Mouse (Mus musculus): Measurements from ENCODE around the gene Lamb3. TPM values are rescaled to one million over a fixed set of nuclear protein-coding genes. Genes with fewer than 3 reads are reported as not detected.

The Lamb3 gene
- polyA plus RNA-seq, 1 experiment = not detected

GRCm38 (mm10) chr1:193324224-193324623 lies 116.7 kb downstream of the Lamb3 start:
- Histone ChIP-seq H3K36me3 (ENCODE audit: control insufficient read depth) (no peaks in the 10 kb centered on the region), H3K27me3 (ENCODE audit: control insufficient read depth) (no peaks in the 10 kb centered on the region), H3K9me3 (ENCODE audit: control insufficient read depth, low read length) (no peaks in the 10 kb centered on the region), H3K4me3 (replicated peaks) (no peak overlapping the region), H3K4me1 (ENCODE audit: control insufficient read depth) (no peaks in the 10 kb centered on the region)
- TF ChIP-seq TAL1 (IDR thresholded peaks at IDR 0.05; ENCODE audit: low read length) (no peak), GATA1 (IDR thresholded peaks at IDR 0.05; ENCODE audit: low read length) (no peak)

- Histone ChIP-seq H3K36me3 (ENCODE audit: control insufficient read depth) (no peaks in the 10 kb centered on the region), H3K9me3 (ENCODE audit: control insufficient read depth, low read length) (no peaks in the 10 kb centered on the region), H3K4me1 (ENCODE audit: control insufficient read depth) (no peaks in the 10 kb centered on the region), H3K4me3 (replicated peaks) (no peak overlapping the region), H3K27me3 (ENCODE audit: control insufficient read depth) (no peaks in the 10 kb centered on the region)
- TF ChIP-seq TAL1 (IDR thresholded peaks at IDR 0.05; ENCODE audit: low read length) = no peak
- TF ChIP-seq GATA1 (IDR thresholded peaks at IDR 0.05; ENCODE audit: low read length) = no peak
These were observed 118.4 kb downstream of the Lamb3 start for GRCm38 (mm10) chr1:193325891-193326290.

GRCm38 (mm10) chr1:193326456-193327145 lies 119.1 kb downstream of the Lamb3 start:
- H3K36me3 ChIP-seq (ENCODE audit: control insufficient read depth) = no peaks in the 10 kb centered on the region
- no peaks in the 10 kb centered on the region for H3K4me1 ChIP-seq (ENCODE audit: control insufficient read depth)
- H3K27me3 ChIP-seq (ENCODE audit: control insufficient read depth) = no peaks in the 10 kb centered on the region
- no peaks in the 10 kb centered on the region for H3K9me3 ChIP-seq (ENCODE audit: control insufficient read depth, low read length)
- no peak for TF ChIP-seq TAL1 (IDR thresholded peaks at IDR 0.05; ENCODE audit: low read length)
- TF ChIP-seq GATA1 (IDR thresholded peaks at IDR 0.05; ENCODE audit: low read length) = no peak
- H3K4me3 ChIP-seq (replicated peaks) = no peak overlapping the region

GRCm38 (mm10) chr1:193327216-193327615 lies 119.7 kb downstream of the Lamb3 start:
- TF ChIP-seq TAL1 (IDR thresholded peaks at IDR 0.05; ENCODE audit: low read length) (no peak), GATA1 (IDR thresholded peaks at IDR 0.05; ENCODE audit: low read length) (no peak)
- Histone ChIP-seq H3K4me3 (replicated peaks) (no peak overlapping the region), H3K4me1 (ENCODE audit: control insufficient read depth) (no peaks in the 10 kb centered on the region), H3K36me3 (ENCODE audit: control insufficient read depth) (no peaks in the 10 kb centered on the region), H3K27me3 (ENCODE audit: control insufficient read depth) (no peaks in the 10 kb centered on the region), H3K9me3 (ENCODE audit: control insufficient read depth, low read length) (no peaks in the 10 kb centered on the region)

GRCm38 (mm10) chr1:193327686-193328085 lies 120.2 kb downstream of the Lamb3 start:
- Histone ChIP-seq H3K4me3 (replicated peaks) (no peak overlapping the region), H3K4me1 (ENCODE audit: control insufficient read depth) (no peaks in the 10 kb centered on the region), H3K9me3 (ENCODE audit: control insufficient read depth, low read length) (no peaks in the 10 kb centered on the region), H3K36me3 (ENCODE audit: control insufficient read depth) (no peaks in the 10 kb centered on the region), H3K27me3 (ENCODE audit: control insufficient read depth) (no peaks in the 10 kb centered on the region)
- TF ChIP-seq TAL1 (IDR thresholded peaks at IDR 0.05; ENCODE audit: low read length) = no peak
- no peak for TF ChIP-seq GATA1 (IDR thresholded peaks at IDR 0.05; ENCODE audit: low read length)

GRCm38 (mm10) chr1:193329557-193329956 lies 122.1 kb downstream of the Lamb3 start:
- H3K4me1 ChIP-seq (ENCODE audit: control insufficient read depth) = no peaks in the 10 kb centered on the region
- H3K27me3 ChIP-seq (ENCODE audit: control insufficient read depth) = no peaks in the 10 kb centered on the region
- no peaks in the 10 kb centered on the region for H3K9me3 ChIP-seq (ENCODE audit: control insufficient read depth, low read length)
- TF ChIP-seq GATA1 (IDR thresholded peaks at IDR 0.05; ENCODE audit: low read length) = no peak
- no peak for TF ChIP-seq TAL1 (IDR thresholded peaks at IDR 0.05; ENCODE audit: low read length)
- H3K36me3 ChIP-seq (ENCODE audit: control insufficient read depth) = no peaks in the 10 kb centered on the region
- no peak overlapping the region for H3K4me3 ChIP-seq (replicated peaks)

GRCm38 (mm10) chr1:193330172-193330571 lies 122.7 kb downstream of the Lamb3 start:
- no peak overlapping the region for H3K4me3 ChIP-seq (replicated peaks)
- TF ChIP-seq GATA1 (IDR thresholded peaks at IDR 0.05; ENCODE audit: low read length) (no peak), TAL1 (IDR thresholded peaks at IDR 0.05; ENCODE audit: low read length) (no peak)
- no peaks in the 10 kb centered on the region for H3K4me1 ChIP-seq (ENCODE audit: control insufficient read depth)
- no peaks in the 10 kb centered on the region for H3K27me3 ChIP-seq (ENCODE audit: control insufficient read depth)
- no peaks in the 10 kb centered on the region for H3K36me3 ChIP-seq (ENCODE audit: control insufficient read depth)
- no peaks in the 10 kb centered on the region for H3K9me3 ChIP-seq (ENCODE audit: control insufficient read depth, low read length)

- H3K4me3 ChIP-seq (replicated peaks) = no peak overlapping the region
- no peaks in the 10 kb centered on the region for H3K27me3 ChIP-seq (ENCODE audit: control insufficient read depth)
- H3K9me3 ChIP-seq (ENCODE audit: control insufficient read depth, low read length) = no peaks in the 10 kb centered on the region
- no peaks in the 10 kb centered on the region for H3K36me3 ChIP-seq (ENCODE audit: control insufficient read depth)
- TF ChIP-seq TAL1 (IDR thresholded peaks at IDR 0.05; ENCODE audit: low read length) = no peak
- TF ChIP-seq GATA1 (IDR thresholded peaks at IDR 0.05; ENCODE audit: low read length) = no peak
- no peaks in the 10 kb centered on the region for H3K4me1 ChIP-seq (ENCODE audit: control insufficient read depth)
These were observed 123.1 kb downstream of the Lamb3 start for GRCm38 (mm10) chr1:193330626-193331025.

- Histone ChIP-seq H3K4me1 (ENCODE audit: control insufficient read depth) (no peaks in the 10 kb centered on the region), H3K27me3 (ENCODE audit: control insufficient read depth) (no peaks in the 10 kb centered on the region), H3K4me3 (replicated peaks) (no peak overlapping the region), H3K9me3 (ENCODE audit: control insufficient read depth, low read length) (no peaks in the 10 kb centered on the region), H3K36me3 (ENCODE audit: control insufficient read depth) (no peaks in the 10 kb centered on the region)
- TF ChIP-seq GATA1 (IDR thresholded peaks at IDR 0.05; ENCODE audit: low read length) (no peak), TAL1 (IDR thresholded peaks at IDR 0.05; ENCODE audit: low read length) (no peak)
These were observed 124.5 kb downstream of the Lamb3 start for GRCm38 (mm10) chr1:193332018-193332417.

- Histone ChIP-seq H3K4me3 (replicated peaks) (no peak overlapping the region), H3K36me3 (ENCODE audit: control insufficient read depth) (no peaks in the 10 kb centered on the region), H3K27me3 (ENCODE audit: control insufficient read depth) (no peaks in the 10 kb centered on the region), H3K9me3 (ENCODE audit: control insufficient read depth, low read length) (no peaks in the 10 kb centered on the region), H3K4me1 (ENCODE audit: control insufficient read depth) (no peaks in the 10 kb centered on the region)
- no peak for TF ChIP-seq GATA1 (IDR thresholded peaks at IDR 0.05; ENCODE audit: low read length)
- TF ChIP-seq TAL1 (IDR thresholded peaks at IDR 0.05; ENCODE audit: low read length) = no peak
These were observed 125.2 kb downstream of the Lamb3 start for GRCm38 (mm10) chr1:193332671-193333070.

Data from erythroblast, embryonic 14.5 days (primary cell).